In genomic region chr5:30126756-30127155, GRCm38 (mm10) we compare ENCODE assay signal across 23 mouse cellular contexts. TPM values are rescaled to one million over a fixed set of nuclear protein-coding genes. Genes with fewer than 3 reads are reported as not detected.
DNase-seq lines count a peak whose midpoint lies in the region; ATAC-seq and TF ChIP-seq lines count a peak whose summit lies in the region.
"Had no signal": no experiment of that assay in that cellular context is flagged by ENCODE, and none has a peak within 500 bp of the region (broad histone marks: within the 10 kb centered on the region; RNA-seq: fewer than 3 reads in every experiment).

No protein-coding gene starts in this region.

- H3K27me3 ChIP-seq in Patski: no peaks in the 10 kb centered on the region
- H3K27me3 ChIP-seq: embryonic facial prominence, embryonic 15.5 days; megakaryocyte, embryonic 14.5 days had no signal

- peak; percentile 87 for ATAC-seq in Patski
- ATAC-seq: hindbrain, postnatal 0 days had no signal

- no peak for TF ChIP-seq CTCF in Patski (IDR thresholded peaks at IDR 0.05)

- POLR2A ChIA-PET in Patski (lab: Charles Lee): no interaction called here

- in situ Hi-C loops in Patski (cut with MboI; ENCODE audit: low pct_unique_long_range_greater_than_20kb): no loop called here

- CTCF ChIA-PET in Patski (lab: Charles Lee): interaction anchor here (1.3 to 2.4 kb wide), 2 partner anchors 11 to 19 kb away, joined by 3 to 7 read pairs; no protein-coding TSS in a partner anchor

- peak; percentile 79 for DNase-seq in adrenal gland, adult 2 months
- no peak for DNase-seq in adrenal gland, postnatal 4 days (ENCODE audit: low spot score in 2 of 2)
- DNase-seq in 3134 (ENCODE audit: extremely low read depth, insufficient read length, low spot score) (peak; percentile 75), Patski (ENCODE audit: low read depth, low spot score) (peak; percentile 41), liver (no peak)
- peak; percentile 41 for DNase-seq in brain, adult 2 months (ENCODE audit: low read depth, low spot score)
- DNase-seq in frontal cortex, postnatal 14 days (ENCODE audit: low spot score in 2 of 2): no peak
- DNase-seq in cerebellum, postnatal 36 days: no peak
- DNase-seq: B cell, adult 2 months; cerebellum, adult 18-20 months; gastrocnemius, postnatal 10 days; heart, adult 18-20 months; kidney, adult 18-20 months; kidney, postnatal 10 days; lung, adult 18-20 months; thymus, postnatal 36 days had no signal

RNA-seq across cellular contexts. Expression of gene 3110082J24Rik, which starts 20.9 kb away (rescaled TPM):
- not detected for total RNA-seq in adrenal gland, adult 2 months (2021)
- polyA plus RNA-seq in adrenal gland, adult 2 months (2012; rRNA removed): not detected in 2 replicates
- total RNA-seq in adrenal gland, postnatal 4 days (2021): not detected
- not detected for polyA plus RNA-seq in Patski (2021)
- total RNA-seq: gastrocnemius, postnatal 10 days; heart, adult 18-20 months; hematopoietic stem cell, adult 5-6 weeks had no signal
- polyA plus RNA-seq: embryonic facial prominence, embryonic 15.5 days; heart, embryonic 16.5 days; liver, embryonic 11.5 days; small intestine, adult 2 months had no signal

RNA-seq across cellular contexts. Expression of gene Garem2, which starts 21.8 kb away (rescaled TPM):
- total RNA-seq in adrenal gland, adult 2 months (2021): under 1 TPM in 1 of 2 experiments, not detected in 1; 0.10 TPM
- 0.11 TPM in 1 of 2 replicates, not detected in the other for polyA plus RNA-seq in adrenal gland, adult 2 months (2012; rRNA removed)
- under 1 TPM; 0.08 to 0.23 TPM for total RNA-seq in adrenal gland, postnatal 4 days (2021)
- 0.10 TPM for polyA plus RNA-seq in Patski (2021)
- total RNA-seq: hematopoietic stem cell, adult 5-6 weeks had no signal

RNA-seq across cellular contexts. Expression of gene Hadha, which starts 28.2 kb away (rescaled TPM):
- total RNA-seq in adrenal gland, adult 2 months (2021): 100 to 1,000 TPM; 558 to 581 TPM
- 72.9 and 82.6 TPM in 2 replicates for polyA plus RNA-seq in adrenal gland, adult 2 months (2012; rRNA removed)
- 100 to 1,000 TPM; 374 to 422 TPM for total RNA-seq in adrenal gland, postnatal 4 days (2021)
- polyA plus RNA-seq in Patski (2021): 270 TPM

RNA-seq across cellular contexts. Expression of gene Hadhb, which starts 28.3 kb away (rescaled TPM):
- 1,000 to 10,000 TPM in 1 of 2 experiments, 100 to 1,000 TPM in 1; 944 to 1,072 TPM for total RNA-seq in adrenal gland, adult 2 months (2021)
- 65.7 and 66.9 TPM in 2 replicates for polyA plus RNA-seq in adrenal gland, adult 2 months (2012; rRNA removed)
- total RNA-seq in adrenal gland, postnatal 4 days (2021): 100 to 1,000 TPM; 407 to 479 TPM
- 273 TPM for polyA plus RNA-seq in Patski (2021)

RNA-seq across cellular contexts. Expression of gene Tyms, which starts 53.3 kb away (rescaled TPM):
- 10 to 100 TPM; 15.4 to 19.9 TPM for total RNA-seq in adrenal gland, adult 2 months (2021)
- 17.8 and 17.9 TPM in 2 replicates for polyA plus RNA-seq in adrenal gland, adult 2 months (2012; rRNA removed)
- 10 to 100 TPM; 67.7 to 73.3 TPM for total RNA-seq in adrenal gland, postnatal 4 days (2021)
- 94.3 TPM for polyA plus RNA-seq in Patski (2021)

Comparison
In these comparisons a context has a peak if more than half of its experiments do, and no peak if none do; other contexts are left out.
1. DNase-seq: peak in adrenal gland, adult 2 months (single experiment), 3134 (single experiment), Patski (single experiment) and brain, adult 2 months (single experiment); none in adrenal gland, postnatal 4 days (0 of 2), frontal cortex, postnatal 14 days (0 of 2), cerebellum, postnatal 36 days (0 of 2) and liver (single experiment).